Mouse (Mus musculus): ENCODE results near the gene Agrp.
A peak's percentile ranks its signal among the peaks of the same experiment; 100 is the strongest.

Agrp gene

DNA sequence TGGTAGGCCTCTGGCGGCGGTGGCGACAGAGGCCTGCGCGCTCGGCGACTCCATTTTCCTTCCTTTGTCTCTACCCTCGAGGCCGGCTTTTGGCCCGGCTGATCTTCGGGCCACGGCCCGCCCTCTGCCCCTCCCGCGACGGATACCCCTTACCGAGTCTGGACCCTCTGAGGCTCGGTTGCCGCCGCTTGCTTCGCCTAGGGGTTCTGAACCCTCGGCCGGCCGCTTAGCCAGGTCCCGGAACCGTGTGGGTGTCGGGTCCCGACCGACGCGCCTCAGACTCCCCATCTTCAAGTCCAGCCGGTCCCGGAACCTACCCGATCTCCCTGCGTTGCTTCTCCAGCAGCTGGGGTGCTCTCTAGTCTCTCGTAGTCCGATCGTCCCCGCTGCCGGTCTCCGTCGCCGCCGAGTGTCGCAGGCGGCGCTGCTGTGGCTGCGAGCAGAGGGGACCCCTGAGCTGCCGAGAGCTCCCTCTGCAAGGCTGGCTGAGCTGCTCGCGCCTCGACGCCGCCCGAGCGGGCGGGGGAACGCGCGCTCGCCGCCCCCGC lies at the start of gene Agrp:
Gene Agrp, minus strand, starts transcription at position 431 of the 548 bp plus-strand sequence.
- peak in 1 of 2 experiments; percentile 82 for DNase-seq

DNA sequence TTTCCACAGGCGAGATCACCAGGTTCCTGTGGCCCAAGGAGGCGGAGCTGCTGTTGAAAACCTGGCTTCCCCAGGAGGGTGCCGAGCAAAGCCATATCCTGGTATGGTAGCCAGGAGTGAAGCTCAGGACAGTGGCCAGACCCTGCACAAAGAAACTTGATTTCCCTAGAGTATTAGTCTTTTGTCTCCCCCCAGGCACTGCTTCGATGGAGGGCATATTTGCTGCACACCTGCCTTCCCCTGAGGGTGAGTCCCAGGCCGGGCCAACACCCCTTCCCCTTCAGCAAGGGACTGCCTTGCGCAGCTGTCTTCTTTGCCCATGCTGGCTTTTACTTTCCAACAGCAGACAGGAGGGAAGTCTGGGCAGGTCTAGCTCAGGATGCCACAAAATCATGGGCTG lies 49.4 kb upstream of the Agrp start:
- peak; percentile 56 to 68 for DNase-seq

DNA sequence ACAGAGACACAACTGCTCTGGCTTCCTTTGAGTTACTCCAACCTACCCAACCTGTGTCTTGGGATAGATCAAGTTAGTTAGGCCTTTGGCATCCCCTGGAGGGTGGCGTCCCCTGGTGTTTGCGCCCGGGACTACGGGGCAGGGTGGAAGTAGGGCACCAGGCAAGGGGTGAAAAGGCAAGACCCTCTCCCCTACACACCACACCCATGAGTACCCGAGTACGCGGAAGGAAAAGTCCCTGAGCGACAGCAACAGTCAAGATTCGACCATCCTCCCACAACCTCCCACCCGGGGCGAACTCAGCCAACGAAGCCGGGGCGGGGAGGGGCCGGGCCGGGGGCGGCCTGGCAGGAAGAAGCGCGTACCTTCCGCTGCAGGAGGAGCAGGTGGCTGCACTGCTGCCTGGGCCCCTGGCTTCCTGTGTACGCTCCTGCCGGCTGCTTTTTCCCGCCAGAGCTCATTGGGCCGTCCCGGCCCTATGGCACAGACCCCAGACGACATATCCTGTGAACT lies 48.7 kb upstream of the Agrp start, which contains the start of gene Carmil2:
Gene Carmil2, plus strand, starts transcription at position 479 of the 513 bp plus-strand sequence.
- DNase-seq = peak; percentile 96 to 98

DNA sequence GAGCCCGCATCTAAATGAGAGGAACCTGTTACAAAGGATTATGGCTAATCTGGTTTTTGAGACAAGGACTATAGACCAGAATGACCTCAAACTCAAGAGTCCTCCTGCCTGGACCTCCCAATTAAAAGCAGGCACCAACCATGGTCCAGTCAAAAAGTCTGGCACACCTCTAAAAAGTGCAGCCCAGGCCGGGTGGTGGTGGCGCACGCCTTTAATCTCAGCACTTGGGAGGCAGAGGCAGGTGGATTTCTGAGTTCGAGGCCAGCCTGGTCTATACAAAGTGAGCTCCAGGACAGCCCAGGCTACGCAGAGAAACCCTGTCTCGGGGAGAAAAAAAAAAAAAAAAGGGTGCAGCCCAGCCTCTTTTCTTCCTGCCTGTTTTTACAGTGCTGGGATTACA lies 48.1 kb upstream of the Agrp start:
- DNase-seq = peak in 1 of 2 experiments; percentile 54

DNA sequence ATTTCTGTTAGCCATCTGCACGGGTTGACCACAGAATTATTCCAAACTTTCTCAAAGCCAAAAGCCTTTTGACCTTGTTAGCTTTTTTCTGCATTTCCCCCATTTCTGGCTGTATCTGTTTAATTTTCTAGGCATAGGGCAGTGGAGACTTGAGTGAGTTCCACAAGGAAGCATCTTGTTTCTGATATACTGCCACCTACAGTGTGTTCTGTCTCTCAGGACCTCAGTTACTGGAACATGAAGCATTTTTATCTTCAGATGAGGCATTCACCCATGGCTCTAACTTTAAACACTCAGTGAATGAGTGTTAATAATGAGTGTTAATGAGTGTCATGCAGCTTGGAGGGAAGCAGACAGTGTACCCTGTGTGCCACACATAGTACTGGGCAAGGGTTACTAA lies 40.7 kb upstream of the Agrp start:
- no peak for DNase-seq

DNA sequence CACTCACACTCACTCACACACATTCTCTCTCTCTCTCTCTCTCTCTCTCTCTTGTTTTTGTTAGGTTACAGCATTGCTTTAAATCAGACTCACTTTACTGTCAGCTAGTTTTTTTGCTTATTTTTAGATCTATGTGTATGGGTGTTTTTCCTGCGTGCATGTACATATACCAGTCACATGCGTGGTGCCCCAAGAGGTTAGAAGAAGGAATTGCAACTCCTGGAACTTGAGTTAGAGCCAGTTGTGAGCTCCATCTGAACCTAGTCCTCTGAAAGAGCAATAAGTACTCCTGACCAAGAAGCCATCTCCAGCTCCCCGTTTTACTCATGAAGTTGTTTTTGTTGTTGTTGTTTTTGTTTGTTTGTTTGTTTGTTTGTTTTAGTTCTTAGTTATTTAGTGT lies 24.0 kb upstream of the Agrp start:
- DNase-seq = no peak

DNA sequence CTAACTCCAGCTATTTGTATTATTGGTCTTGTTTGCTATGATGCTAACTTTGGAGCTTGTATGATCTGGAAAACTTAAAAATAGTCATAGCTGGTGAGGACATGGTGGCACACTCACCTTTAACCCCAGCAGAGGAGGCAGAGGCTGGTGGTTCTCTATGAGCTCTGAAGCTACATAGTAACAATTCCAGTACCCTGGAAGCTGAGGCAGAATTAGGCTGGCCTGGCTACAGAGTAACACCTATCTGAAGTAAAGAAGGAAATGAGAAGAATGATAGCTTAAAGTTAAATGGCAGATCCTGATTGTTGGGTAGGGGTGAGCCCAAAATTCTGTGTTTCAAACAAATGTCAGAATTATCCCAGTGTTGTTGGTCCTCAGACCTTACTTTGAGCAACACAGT lies 20.4 kb upstream of the Agrp start:
- no peak for DNase-seq

DNA sequence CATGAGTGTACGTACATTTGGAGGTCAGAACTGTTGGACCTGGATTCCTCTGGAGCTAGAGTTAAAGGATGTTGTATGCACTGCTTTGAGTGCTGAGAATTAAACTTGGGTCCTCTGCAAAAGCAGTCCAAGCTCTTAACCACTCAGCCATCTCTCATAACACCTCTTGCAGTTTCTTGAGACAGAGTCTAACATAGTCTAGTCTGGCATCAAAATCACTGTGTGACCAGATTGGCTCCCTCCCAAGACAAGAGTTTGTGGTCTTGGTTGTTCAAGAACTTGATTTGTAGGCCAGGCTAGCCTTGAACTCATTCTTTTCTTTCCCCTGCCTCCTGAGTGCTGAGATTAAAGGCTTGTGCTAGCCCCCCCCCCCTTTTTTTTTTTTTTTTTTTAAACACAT lies 11.7 kb upstream of the Agrp start:
- no peak for DNase-seq

DNA sequence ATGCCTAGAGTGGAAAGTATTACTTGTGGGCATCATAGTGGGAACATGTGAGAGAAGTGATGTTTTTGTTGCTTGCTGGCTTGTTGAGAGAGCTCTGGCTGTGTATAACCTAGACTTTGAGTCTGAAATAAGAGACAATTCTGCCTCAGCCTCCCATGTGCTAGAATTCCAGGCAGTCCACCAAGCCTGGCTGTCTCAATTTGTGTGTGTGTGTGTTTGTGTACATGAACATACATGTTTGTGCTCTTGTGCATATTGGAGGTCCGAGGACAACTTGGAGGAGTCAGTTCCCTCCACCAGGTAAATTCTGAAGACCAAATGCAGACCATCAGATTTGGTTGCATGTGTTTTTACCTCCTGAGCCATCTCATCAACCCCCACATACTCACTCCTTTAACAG lies 8.0 kb upstream of the Agrp start:
- DNase-seq = no peak

DNA sequence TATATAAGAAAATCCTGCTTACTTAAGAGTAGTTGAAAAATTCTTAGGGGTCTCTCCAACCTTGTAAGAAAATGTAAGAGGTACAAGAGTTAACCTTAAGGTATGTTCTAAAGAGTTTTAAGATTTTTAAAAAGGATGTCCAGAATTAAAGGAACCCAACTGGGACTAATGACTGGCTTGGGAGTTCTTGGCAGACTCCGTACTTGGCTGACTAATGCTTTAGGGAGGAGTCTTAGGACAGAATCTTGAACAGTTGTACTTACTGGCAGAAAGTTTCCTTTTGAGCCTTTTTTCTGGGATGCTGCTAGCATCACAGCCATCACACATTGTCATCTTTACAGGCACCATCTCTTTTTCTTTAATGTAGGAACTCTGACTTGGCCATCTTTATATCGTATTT lies 3.3 kb upstream of the Agrp start:
- DNase-seq = no peak

DNA sequence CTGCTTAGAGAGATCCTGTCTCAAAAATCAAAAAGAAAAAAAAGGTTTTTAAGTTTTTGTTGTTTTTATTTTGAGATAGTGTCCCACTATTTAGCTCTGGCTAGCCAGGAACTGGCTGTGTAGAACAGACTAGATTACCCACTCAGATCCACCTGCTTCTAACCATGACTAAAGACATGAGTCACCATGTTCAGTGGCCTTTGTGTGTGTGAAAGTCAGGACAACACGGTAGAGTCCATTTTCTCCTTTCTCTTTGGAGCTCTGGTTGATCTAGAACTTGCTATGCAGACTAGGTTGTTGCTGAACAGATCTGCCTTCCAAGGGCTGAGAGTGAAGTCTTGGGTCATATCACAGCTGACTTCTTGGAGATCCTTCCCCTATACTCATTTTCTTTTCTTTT lies 2.6 kb upstream of the Agrp start:
- no peak for DNase-seq

DNA sequence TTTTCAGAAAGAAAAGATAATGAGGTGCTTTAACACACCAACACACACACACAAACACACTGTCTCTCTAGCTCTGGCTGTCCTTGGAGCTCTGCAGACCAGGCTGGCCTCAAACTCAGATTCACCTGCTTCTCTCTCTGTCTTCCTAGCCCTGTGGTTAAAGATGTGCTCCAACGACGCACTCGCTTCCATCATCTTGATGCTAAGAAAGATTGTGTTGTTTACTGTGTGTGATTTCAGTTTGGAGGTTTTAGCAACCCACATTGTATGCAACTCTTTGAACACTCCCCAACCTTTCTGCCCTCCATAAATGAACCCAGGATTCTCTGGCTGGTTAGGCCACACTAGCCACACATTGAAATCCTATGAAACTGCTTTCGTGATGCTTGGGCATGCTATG lies 1.3 kb upstream of the Agrp start:
- peak; percentile 44 to 49 for DNase-seq

DNA sequence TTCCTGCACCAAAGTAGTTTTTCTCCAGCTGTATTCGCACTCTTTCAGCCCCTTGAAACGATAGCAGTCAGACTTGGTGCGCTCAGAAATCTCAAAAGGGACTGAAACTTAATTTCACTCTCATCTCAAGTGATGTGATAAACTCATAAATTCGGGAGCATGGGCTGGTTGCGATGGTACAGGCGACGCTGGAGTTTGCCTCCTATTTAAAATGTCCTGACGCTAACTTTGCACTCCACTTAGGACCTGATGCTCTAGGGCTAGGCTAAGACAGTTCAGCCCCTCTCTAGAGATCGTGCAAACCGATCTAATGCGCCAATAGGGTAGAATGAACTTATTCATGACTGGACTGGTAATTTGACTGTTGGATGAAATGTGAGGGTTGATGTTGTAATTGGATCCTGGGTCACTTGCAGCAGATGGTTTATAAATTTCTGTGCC lies 428 bp upstream of the Agrp start:
- DNase-seq = peak in 1 of 2 experiments; percentile 44

DNA sequence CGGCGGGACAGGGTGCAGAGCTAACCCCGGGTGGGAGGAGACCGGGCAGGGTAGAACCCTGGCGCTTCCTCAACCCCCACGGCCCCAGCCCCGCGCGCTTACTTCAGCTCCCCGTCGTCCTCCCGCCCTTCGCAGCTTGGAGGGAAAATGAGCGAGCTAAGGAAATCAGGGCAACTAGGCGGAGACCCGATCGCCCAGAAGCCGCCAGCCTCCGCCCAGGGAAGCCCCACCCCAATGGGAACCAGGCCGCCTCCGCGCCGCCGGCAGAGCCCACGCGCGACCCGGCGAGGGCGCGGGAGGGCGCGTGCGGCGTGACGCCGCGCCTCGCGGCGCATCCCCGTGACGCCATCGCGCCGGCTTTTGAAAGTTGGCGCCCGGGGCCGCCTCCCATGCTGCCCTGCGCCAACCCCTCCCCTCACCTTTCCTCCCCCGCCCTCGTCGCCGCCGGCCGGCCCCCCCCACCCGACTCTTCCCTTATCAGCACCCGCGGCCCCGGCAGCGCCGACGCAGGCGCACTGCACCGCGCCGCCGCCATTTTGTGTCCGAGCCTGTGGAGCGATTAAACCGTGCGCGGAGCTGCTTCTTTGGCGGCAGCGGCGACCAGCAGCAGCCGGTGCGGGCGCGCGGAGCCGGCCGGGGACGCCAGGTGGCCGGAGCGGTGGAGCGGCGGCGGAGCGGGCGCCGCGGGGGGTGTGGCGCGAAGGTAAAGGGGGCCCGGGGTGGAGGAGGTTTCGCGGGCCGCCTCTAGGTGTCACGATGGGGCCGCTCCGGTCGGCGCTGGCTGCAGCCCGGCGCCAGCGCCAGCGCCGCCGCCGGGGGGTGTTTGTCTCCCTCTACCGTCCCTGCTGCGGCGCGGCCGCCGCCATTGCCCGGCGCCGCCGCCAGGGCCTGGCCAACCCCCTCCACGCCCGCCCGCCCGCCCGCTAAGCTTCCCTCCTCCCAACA lies 903 bp downstream of the Agrp start, which contains the start of gene Ctcf:
Gene Ctcf, plus strand, starts transcription at position 551 of the 945 bp plus-strand sequence.
- DNase-seq = peak; percentile 93 to 97

DNA sequence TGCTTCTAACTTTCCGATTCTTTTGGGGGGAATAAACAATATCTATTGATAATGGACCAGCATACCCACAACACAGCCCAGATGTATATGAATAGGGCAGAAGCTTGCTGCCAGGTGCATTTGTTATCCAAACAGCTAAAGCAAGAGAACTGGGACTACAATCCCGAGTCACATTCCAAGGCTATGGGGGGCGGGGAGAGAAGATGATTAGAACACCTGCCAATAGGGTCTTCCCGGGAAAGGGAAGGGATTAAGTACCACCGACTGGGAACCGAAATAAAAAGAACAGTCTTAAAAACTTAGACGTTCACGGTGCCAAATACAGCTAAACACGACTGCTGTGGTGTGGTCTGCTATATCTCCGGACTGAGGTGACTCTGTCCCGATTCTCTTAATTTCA lies 1.7 kb downstream of the Agrp start:
- DNase-seq = peak in 1 of 2 experiments; percentile 43

DNA sequence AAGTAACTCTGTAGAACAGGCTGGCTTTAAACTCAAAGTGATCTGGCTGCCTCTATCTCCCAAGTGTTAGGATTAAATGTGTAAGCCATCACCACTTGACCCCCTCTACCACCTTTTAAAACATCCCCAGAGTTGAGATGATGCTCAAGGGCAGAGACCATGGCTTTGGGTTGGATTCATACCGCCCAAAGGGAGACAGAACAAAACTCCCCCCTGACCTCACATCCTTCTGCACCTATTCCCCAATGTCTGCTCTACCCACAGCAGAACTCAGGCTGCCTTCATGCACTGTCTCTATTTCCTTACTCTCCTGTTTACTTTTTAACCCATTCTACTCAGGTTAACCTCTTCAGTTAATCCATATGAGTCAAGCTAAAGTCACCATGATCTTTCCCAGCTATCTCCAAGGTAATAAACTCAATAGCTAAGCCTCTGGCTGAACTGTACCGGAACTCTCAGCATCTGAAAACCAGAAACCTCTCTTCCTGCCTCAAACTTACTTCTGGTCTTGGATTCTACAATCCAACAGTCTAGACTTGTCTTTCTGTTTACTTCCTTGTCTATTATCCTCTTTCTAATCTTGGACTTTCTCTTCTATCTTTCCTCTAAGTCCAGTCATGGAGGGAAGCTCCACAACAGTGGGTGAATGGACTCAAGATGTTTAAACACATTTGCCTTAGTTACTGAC lies 2.3 kb downstream of the Agrp start:
- DNase-seq = no peak

DNA sequence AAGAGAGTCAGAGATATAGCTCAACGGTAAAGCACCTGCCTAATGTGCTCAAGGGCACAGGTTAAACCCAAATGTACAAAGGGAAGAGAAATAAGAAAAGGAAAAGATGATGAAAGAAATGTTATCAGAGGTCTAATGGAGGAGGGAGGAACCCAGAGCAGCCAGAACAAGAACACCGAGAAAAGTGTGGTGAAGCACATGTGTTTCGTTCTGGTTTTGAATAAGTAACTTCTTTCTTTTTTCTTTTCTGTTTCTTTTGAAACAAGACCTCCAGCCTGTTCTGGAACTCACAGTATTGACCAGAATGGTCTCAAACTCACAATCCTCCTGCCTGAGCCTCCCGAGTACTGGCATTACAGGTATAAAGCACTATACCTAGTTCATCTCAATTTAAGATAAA lies 7.9 kb downstream of the Agrp start:
- DNase-seq = no peak

DNA sequence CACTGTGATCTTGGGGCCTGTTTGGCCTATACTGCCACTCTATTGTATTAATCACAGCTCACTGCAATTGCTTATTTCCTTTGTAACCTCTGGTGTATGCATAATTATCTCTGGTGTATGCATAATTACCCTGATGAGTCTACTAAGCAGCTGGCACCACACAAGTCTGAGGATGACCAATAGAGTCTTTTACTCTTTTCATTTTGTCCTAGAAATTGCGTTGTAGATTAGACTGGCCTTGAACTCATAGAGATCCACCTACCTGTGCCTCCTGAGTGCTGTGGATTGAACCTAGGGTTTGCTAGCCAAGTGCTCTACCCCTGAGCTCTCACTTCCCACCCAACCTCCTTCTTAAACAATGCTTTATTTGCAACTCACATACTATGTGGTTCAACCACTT lies 11.1 kb downstream of the Agrp start:
- DNase-seq = no peak

DNA sequence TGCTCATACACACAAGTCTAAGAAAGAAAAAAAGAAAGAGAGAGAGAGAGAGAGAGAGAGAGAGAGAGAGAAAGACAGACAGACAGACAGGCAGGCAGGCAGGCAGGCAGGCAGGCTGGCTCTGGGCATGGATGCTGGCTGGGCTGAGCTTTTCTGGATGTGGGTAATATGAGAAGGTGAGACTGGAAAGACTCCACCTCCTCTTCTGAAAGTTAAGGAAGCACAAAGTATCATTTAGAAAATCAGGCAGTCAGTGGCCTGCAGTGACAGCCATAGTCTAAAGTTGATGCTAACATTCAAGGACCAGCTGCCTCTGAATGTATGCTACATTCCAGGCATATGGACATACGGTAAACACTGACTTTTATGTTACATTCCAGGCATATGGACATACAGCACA lies 12.4 kb downstream of the Agrp start:
- peak; percentile 42 to 51 for DNase-seq

DNA sequence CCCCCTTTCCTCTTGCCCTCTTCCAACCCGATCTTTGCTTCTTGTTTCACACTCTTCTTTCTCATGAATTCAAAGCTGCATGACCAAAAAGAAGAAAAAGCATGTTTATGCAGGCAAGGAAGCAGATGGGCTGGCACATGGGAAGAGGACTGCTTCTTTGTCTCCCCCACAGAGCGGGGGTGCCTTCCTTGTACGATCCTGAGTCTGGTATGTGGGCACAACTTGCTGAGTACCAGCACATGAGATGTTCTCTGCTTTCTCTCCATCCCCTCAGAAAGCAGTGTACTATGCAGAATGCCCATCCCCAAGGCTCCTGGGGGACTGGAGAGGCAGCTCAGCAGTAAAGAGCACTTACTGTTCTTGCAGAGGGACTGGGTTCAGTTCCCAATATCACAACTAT lies 12.8 kb downstream of the Agrp start:
- peak; percentile 71 to 75 for DNase-seq

DNA sequence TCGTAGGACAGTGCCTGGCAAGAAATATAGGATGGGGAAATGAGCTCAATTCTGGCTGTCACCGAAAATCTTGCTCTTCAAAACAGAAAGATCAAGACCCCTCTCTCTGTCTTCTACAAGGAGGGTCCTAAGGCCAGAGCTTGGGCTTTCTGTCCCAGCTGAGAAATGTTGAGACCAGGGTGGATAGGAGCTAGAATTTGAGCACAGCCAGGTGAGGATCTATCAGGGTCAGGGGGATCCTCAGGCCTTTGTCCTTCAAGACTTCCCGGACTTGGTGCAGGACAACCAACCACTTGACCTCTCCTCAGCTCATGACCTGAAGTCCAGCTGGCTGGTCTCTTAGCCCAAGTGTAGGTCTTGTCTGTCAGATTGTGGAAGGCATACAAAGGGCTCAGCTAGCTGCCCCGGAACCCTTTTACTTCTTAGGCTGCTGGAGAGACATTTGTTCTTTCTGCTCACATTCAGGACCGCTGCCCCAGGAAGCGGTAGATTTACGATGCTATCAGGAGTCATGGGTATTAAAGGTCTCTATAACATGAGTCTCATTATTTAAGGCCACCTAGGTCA lies 13.4 kb downstream of the Agrp start:
- DNase-seq = peak; percentile 50 to 54

DNA sequence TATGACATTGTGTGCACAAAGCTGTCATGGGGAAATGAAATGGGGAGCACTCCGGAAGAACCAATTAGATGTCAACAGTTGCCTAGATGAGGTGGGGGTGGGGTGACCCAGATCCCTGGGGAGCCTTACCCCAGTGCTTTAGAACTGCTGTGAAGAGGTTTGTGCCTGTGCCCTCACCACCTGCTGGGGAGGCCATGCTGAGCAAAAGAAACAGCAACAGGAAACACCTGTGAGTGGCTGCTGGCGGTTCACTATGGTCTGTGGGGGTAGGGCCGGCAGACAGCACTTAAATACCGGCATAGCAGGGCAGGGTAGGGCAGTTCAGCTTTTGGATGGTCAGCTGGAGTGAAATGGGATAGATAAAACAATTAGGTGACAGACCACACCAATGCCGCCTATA lies 14.1 kb downstream of the Agrp start:
- peak; percentile 86 to 96 for DNase-seq

DNA sequence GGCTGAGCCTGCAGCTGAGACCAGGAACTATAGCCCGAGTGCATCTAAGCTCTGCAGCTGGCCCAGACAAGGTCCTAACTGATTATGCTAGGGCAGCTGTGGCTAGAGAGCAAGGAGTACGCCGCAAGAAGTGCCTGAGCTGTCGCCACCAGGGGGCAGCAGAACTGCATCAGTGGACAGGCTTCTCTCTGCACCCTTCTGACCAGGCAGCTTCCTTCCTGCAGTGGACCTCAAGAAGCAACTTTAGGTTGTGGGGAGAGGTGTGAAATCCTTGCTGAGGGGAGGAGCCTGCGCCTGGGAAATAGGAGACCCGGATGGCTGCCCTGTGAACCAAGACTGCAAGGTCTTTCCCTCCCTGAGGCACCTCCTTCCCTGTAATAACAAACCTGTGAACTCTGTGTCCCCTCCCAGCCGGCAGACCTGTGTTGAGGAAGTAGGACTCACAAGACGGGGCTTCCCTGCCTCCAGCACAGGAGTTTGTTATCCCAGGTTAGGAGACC lies 14.7 kb downstream of the Agrp start:
- peak; percentile 96 to 98 for DNase-seq
